Mouse (Mus musculus): ENCODE results near the gene Zmynd12. TPM values are rescaled to one million over a fixed set of nuclear protein-coding genes. Genes with fewer than 3 reads are reported as not detected.

Gene Zmynd12
- polyA plus RNA-seq, 1 experiment = 0.44 TPM

DNA sequence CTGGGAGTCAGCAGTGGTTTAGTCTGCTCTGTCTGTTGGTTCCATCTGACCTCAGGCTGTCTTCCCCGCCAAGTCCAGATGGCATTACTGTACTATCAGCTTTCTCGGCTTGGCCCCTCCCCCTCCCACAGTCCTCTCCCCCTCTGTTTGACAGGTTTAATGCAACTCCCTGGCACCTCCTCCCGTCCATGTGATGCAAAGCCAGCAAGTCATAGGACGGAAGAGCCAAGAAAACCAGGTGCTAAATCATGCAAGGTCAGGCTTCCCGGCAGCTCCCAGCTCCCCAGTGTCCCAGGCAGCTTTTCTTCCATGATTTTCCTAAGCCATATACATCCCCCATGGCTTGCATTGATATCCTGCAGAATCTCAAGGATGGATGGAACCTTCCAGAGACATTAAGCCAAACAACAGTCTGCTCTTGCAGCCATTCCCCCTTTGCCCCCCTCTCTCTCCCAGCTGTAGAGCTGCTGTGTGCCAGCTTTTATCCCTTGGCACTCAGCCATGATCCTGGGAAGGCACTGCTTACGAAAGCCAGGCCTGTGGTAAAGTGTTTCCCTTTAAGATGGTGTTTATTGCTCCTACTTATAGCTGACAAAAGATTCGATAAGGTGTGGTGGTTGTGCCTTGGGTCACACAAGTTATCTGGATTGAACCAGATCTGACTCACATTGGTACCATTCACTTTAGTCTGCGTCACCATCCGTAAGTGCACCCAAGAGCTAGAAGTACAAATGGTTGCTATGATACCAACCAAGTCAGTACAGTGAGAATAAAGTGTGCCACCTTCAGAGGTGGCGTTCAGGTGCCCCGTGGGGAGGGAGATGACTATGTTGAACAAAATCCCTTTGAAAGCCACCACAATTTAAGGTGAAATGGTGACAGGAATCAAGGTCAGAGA, 40.5 kb downstream of the Zmynd12 start:
- 17% methylated on average over 11 of the region's 11 CpGs for WGBS
- H3K27me3 ChIP-seq (ENCODE audit: control insufficient read depth, insufficient read depth, low read length) = no peaks in the 10 kb centered on the region
- TF ChIP-seq CTCF (IDR thresholded peaks at IDR 0.05; ENCODE audit: extremely low read depth, insufficient read length, insufficient replicate concordance, low read depth, low read length) (no peak), POLR2A (IDR thresholded peaks at IDR 0.05; ENCODE audit: low read depth, low read length) (no peak)
- no peaks in the 10 kb centered on the region for H3K36me3 ChIP-seq (ENCODE audit: control insufficient read depth, insufficient read depth, low read length)
- H3K4me3 ChIP-seq (ENCODE audit: low read depth, low read length) = no peak overlapping the region
- 0 out of 2 replicates have a peak overlapping the region, but pooled peaks have one; percentile 36 for H3K27ac ChIP-seq (ENCODE audit: insufficient read depth, low read depth, low read length)
- peaks cover 6% of the 10 kb centered on the region; the same call in 1 of the 2 replicates for H3K4me1 ChIP-seq (ENCODE audit: control insufficient read depth, insufficient read depth, insufficient read length, low read length)

DNA sequence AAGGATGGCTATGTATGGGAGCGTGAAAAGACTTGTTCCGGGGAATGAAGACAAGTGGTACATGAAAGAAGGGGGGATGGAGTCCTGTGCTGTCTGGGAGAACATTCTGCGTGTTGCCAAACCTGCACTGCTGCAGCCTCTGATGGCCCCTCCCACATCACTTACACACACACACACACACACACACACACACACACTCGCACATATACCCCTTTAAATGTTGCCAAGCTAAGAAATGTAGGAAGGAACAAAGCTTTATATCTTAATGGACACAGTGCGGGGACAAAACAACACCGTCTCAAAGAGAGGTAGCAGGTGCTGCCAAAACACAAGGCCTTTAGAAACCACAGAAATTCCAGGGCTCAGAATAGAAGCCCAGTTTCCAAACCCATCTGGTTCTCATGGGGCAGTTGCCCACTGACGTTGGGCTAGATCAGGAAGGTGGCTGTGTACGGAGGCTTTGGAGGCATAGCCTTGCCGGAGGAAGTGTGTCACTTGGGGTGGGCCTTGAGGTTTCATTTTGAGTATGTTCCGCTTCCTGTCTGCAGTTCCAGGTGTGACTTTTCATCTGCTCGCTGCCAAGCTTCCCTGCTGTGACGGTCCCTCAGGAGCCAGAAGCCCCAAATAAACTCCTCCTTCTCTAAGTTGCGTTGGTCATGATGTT, 41.3 kb downstream of the Zmynd12 start:
- H3K27me3 ChIP-seq (ENCODE audit: control insufficient read depth, insufficient read depth, low read length) = no peaks in the 10 kb centered on the region
- peak overlapping the region; percentile 36; the same call in 1 of the 2 replicates for H3K27ac ChIP-seq (ENCODE audit: insufficient read depth, low read depth, low read length)
- 69% methylated on average over 13 of the region's 13 CpGs for WGBS
- peaks cover 6% of the 10 kb centered on the region; the same call in 1 of the 2 replicates for H3K4me1 ChIP-seq (ENCODE audit: control insufficient read depth, insufficient read depth, insufficient read length, low read length)
- H3K4me3 ChIP-seq (ENCODE audit: low read depth, low read length) = no peak overlapping the region
- no peaks in the 10 kb centered on the region for H3K36me3 ChIP-seq (ENCODE audit: control insufficient read depth, insufficient read depth, low read length)
- no peak for TF ChIP-seq CTCF (IDR thresholded peaks at IDR 0.05; ENCODE audit: extremely low read depth, insufficient read length, insufficient replicate concordance, low read depth, low read length)
- TF ChIP-seq POLR2A (IDR thresholded peaks at IDR 0.05; ENCODE audit: low read depth, low read length) = no peak

DNA sequence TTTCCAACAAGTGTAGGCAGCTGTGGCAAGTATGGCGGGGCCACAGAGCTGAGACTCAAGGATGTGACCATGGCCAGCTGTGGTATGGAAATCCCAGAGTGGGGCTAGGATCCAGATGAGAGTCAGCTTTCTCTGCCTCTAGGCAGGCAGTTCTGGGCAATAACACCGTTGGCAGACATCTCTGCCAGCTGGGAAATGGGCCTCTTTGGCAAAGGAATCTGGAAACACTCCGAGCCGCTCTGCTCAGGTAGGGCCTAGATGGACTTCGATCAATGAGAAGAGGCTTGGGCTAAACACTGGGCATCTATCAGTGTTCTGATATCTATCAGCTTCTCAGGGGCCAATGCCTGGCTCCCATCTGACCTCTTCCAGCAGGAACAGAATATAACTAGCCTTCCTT, 43.2 kb downstream of the Zmynd12 start:
- no peaks in the 10 kb centered on the region for H3K27me3 ChIP-seq (ENCODE audit: control insufficient read depth, insufficient read depth, low read length)
- peaks cover 6% of the 10 kb centered on the region; the same call in 1 of the 2 replicates for H3K4me1 ChIP-seq (ENCODE audit: control insufficient read depth, insufficient read depth, insufficient read length, low read length)
- no peaks in the 10 kb centered on the region for H3K36me3 ChIP-seq (ENCODE audit: control insufficient read depth, insufficient read depth, low read length)
- H3K27ac ChIP-seq (ENCODE audit: insufficient read depth, low read depth, low read length) = no peak overlapping the region
- WGBS = 75% methylated on average over 5 of the region's 5 CpGs
- H3K4me3 ChIP-seq (ENCODE audit: low read depth, low read length) = no peak overlapping the region
- TF ChIP-seq CTCF (IDR thresholded peaks at IDR 0.05; ENCODE audit: extremely low read depth, insufficient read length, insufficient replicate concordance, low read depth, low read length) (no peak), POLR2A (IDR thresholded peaks at IDR 0.05; ENCODE audit: low read depth, low read length) (no peak)

DNA sequence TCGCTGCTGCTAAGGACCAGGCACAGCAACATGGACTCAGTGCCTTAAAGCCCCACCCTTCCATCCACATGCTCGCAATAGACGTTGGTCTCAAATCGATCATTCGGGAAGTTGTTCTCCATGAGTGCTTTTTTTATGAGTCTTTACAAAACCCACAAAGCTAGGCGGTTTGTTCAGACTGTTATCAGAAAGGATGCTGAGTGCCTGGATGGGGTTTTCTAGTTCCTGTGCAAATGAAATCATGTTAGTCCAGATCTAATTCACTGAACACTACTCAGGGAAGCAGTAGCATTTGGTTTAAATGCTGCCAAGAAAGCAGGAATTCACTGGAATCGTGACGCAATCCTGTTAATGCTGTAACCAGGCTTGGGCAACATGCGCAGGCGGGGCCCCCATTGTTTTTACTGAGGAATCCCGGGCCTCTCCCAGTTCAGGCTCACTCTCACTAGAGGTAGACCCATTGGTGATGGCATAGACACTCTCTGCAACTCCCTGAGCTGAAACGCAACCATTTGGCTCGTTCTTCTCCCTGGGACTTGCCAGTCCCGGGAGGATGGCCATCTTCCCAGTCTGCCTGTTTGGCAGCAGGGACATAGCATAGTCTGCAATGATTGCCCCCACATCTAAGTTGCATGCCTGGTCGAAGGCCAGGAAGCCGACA, 45.2 kb downstream of the Zmynd12 start:
- TF ChIP-seq CTCF (IDR thresholded peaks at IDR 0.05; ENCODE audit: extremely low read depth, insufficient read length, insufficient replicate concordance, low read depth, low read length) (no peak), POLR2A (IDR thresholded peaks at IDR 0.05; ENCODE audit: low read depth, low read length) (no peak)
- 56% methylated on average over 16 of the region's 16 CpGs for WGBS

DNA sequence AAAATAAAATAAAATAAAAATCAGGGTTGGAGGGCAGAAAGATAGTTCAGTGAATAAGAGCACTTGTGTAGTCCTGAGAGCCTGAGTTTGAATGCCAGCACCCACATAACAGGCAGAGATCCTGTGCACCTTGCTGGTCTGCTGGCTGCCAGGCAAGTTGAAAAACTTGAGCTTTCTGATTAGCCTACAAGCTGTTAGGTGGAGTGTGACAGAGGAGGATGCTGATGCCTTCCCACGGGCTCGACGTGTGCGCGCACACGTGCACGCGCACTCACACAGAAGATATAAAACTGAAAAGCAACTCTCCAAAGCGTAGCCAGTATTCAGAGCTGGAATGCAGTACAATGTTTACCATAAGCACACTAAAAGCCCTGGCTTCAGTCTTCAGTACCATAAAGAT, 49.9 kb downstream of the Zmynd12 start:
- Histone ChIP-seq H3K27me3 (ENCODE audit: control insufficient read depth, insufficient read depth, low read length) (no peaks in the 10 kb centered on the region), H3K4me3 (ENCODE audit: low read depth, low read length) (no peak overlapping the region), H3K4me1 (ENCODE audit: control insufficient read depth, insufficient read depth, insufficient read length, low read length) (no peaks in the 10 kb centered on the region), H3K27ac (ENCODE audit: insufficient read depth, low read depth, low read length) (no peak overlapping the region), H3K36me3 (ENCODE audit: control insufficient read depth, insufficient read depth, low read length) (no peaks in the 10 kb centered on the region)
- WGBS = 52% methylated on average over 9 of the region's 9 CpGs
- TF ChIP-seq CTCF (IDR thresholded peaks at IDR 0.05; ENCODE audit: extremely low read depth, insufficient read length, insufficient replicate concordance, low read depth, low read length) (no peak), POLR2A (IDR thresholded peaks at IDR 0.05; ENCODE audit: low read depth, low read length) (no peak)

More for the DNA sequence above, 45.2 kb downstream of the Zmynd12 start:
- Histone ChIP-seq H3K4me1 (ENCODE audit: control insufficient read depth, insufficient read depth, insufficient read length, low read length) (peaks cover 6% of the 10 kb centered on the region; the same call in 1 of the 2 replicates), H3K36me3 (ENCODE audit: control insufficient read depth, insufficient read depth, low read length) (no peaks in the 10 kb centered on the region), H3K27ac (ENCODE audit: insufficient read depth, low read depth, low read length) (no peak overlapping the region), H3K27me3 (ENCODE audit: control insufficient read depth, insufficient read depth, low read length) (no peaks in the 10 kb centered on the region), H3K4me3 (ENCODE audit: low read depth, low read length) (no peak overlapping the region)

DNA sequence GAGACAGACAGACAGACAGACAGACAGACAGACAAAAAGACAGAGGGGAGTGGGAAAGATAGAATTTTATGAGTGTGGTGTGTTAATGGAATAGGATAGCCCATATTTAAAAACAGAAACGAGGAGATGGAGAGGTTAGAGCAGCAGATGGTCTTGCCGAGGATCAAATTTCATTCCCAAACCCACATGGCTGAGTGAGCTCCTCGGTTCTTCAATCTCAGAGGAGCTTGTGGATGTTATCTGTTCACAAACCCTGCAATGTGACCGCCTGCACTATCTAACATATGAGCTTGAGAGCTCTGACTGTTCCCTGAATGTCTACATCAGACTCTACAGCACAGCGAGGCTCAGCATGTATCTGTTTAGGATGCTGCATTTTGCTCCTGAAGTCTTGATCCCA, 50.5 kb downstream of the Zmynd12 start:
- WGBS = 41% methylated on average over 5 of the region's 5 CpGs
- TF ChIP-seq CTCF (IDR thresholded peaks at IDR 0.05; ENCODE audit: extremely low read depth, insufficient read length, insufficient replicate concordance, low read depth, low read length) (no peak), POLR2A (IDR thresholded peaks at IDR 0.05; ENCODE audit: low read depth, low read length) (no peak)
- Histone ChIP-seq H3K4me3 (ENCODE audit: low read depth, low read length) (no peak overlapping the region), H3K27me3 (ENCODE audit: control insufficient read depth, insufficient read depth, low read length) (no peaks in the 10 kb centered on the region), H3K4me1 (ENCODE audit: control insufficient read depth, insufficient read depth, insufficient read length, low read length) (no peaks in the 10 kb centered on the region), H3K27ac (ENCODE audit: insufficient read depth, low read depth, low read length) (no peak overlapping the region), H3K36me3 (ENCODE audit: control insufficient read depth, insufficient read depth, low read length) (no peaks in the 10 kb centered on the region)
